Mouse (Mus musculus): Measurements from ENCODE around the gene Tmem107. TPM values are rescaled to one million over a fixed set of nuclear protein-coding genes. Genes with fewer than 3 reads are reported as not detected.

The Tmem107 gene
- polyA plus RNA-seq, 1 experiment from 2014 or later, result 101 TPM

- no peak overlapping the region; the same call in 1 of the 2 replicates for H3K4me3 ChIP-seq (ENCODE audit: low read length)
- no peaks in the 10 kb centered on the region for H3K9me3 ChIP-seq (ENCODE audit: control insufficient read depth, low read length)
- H3K9ac ChIP-seq (ENCODE audit: low read length), result no peak overlapping the region
- no peak overlapping the region for H3K27ac ChIP-seq (ENCODE audit: low read length)
- H3K36me3 ChIP-seq (ENCODE audit: control insufficient read depth, insufficient read depth, low read length), result peaks cover 50% of the 10 kb centered on the region
- no peak for ATAC-seq (ENCODE audit: low read depth)
- no peaks in the 10 kb centered on the region for H3K27me3 ChIP-seq (ENCODE audit: control insufficient read depth, insufficient read depth, low read depth, low read length)
- 86% methylated on average over 20 of the region's 20 CpGs for WGBS
- H3K4me2 ChIP-seq (ENCODE audit: low read depth, low read length), result peak overlapping the region; percentile 96; the same call in 1 of the 2 replicates
- H3K4me1 ChIP-seq (replicated peaks; ENCODE audit: control insufficient read depth, insufficient read depth, low read length), result peaks cover 31% of the 10 kb centered on the region
Observed at GRCm38 (mm10) chr11:69100639-69101360, 30.2 kb downstream of the Tmem107 start.

DNA sequence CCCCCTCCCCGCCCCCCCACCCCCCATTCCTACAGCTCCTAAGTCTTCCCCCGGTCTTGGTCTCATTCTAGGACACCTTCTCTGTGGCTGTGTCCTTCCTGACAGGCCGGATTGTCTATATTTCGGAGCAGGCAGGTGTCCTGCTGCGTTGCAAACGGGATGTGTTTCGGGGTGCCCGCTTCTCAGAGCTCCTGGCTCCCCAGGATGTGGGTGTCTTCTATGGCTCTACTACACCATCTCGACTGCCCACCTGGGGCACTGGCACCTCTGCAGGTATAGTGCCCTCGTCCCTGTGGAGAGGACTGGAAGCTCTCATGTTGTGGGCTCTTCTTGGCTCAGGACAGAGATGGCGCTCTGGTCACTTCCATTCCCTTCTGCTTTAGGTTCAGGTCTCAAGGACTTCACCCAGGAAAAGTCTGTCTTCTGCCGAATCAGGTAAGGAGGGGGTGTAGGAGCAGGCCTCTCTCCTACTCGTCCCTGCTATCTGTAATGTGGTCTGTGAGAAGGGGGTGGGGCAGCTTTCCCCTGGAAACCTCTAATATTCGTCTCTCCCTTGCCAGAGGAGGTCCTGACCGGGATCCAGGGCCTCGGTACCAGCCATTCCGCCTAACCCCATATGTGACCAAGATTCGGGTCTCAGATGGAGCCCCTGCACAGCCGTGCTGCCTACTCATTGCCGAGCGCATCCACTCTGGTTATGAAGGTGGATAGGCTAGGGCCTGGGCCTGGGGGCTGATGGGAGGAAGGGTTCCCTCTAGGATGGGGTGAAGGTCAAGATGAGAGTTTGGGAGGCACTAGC lies 31.2 kb downstream of the Tmem107 start:
- no peak for ATAC-seq (ENCODE audit: low read depth)
- Histone ChIP-seq H3K4me2 (ENCODE audit: low read depth, low read length) (no peak overlapping the region), H3K4me3 (ENCODE audit: low read length) (no peak overlapping the region), H3K9ac (ENCODE audit: low read length) (no peak overlapping the region), H3K36me3 (ENCODE audit: control insufficient read depth, insufficient read depth, low read length) (peaks cover 57% of the 10 kb centered on the region), H3K4me1 (replicated peaks; ENCODE audit: control insufficient read depth, insufficient read depth, low read length) (peaks cover 31% of the 10 kb centered on the region), H3K27ac (ENCODE audit: low read length) (no peak overlapping the region), H3K9me3 (ENCODE audit: control insufficient read depth, low read length) (no peaks in the 10 kb centered on the region), H3K27me3 (ENCODE audit: control insufficient read depth, insufficient read depth, low read depth, low read length) (no peaks in the 10 kb centered on the region)
- WGBS, result 87% methylated on average over 21 of the region's 21 CpGs

GRCm38 (mm10) chr11:69102403-69102725 lies 31.8 kb downstream of the Tmem107 start:
- H3K4me2 ChIP-seq (ENCODE audit: low read depth, low read length), result no peak overlapping the region
- peaks cover 61% of the 10 kb centered on the region for H3K36me3 ChIP-seq (ENCODE audit: control insufficient read depth, insufficient read depth, low read length)
- H3K4me3 ChIP-seq (ENCODE audit: low read length), result no peak overlapping the region
- ATAC-seq (ENCODE audit: low read depth), result no peak
- H3K27ac ChIP-seq (ENCODE audit: low read length), result no peak overlapping the region
- 90% methylated on average over 7 of the region's 7 CpGs for WGBS
- no peaks in the 10 kb centered on the region for H3K27me3 ChIP-seq (ENCODE audit: control insufficient read depth, insufficient read depth, low read depth, low read length)
- H3K4me1 ChIP-seq (replicated peaks; ENCODE audit: control insufficient read depth, insufficient read depth, low read length), result peaks cover 31% of the 10 kb centered on the region
- H3K9me3 ChIP-seq (ENCODE audit: control insufficient read depth, low read length), result no peaks in the 10 kb centered on the region
- no peak overlapping the region for H3K9ac ChIP-seq (ENCODE audit: low read length)

GRCm38 (mm10) chr11:69103121-69103520 lies 32.5 kb downstream of the Tmem107 start:
- H3K36me3 ChIP-seq (ENCODE audit: control insufficient read depth, insufficient read depth, low read length), result peaks cover 67% of the 10 kb centered on the region
- no peak overlapping the region for H3K27ac ChIP-seq (ENCODE audit: low read length)
- no peak overlapping the region for H3K9ac ChIP-seq (ENCODE audit: low read length)
- H3K4me1 ChIP-seq (replicated peaks; ENCODE audit: control insufficient read depth, insufficient read depth, low read length), result peaks cover 25% of the 10 kb centered on the region
- H3K9me3 ChIP-seq (ENCODE audit: control insufficient read depth, low read length), result no peaks in the 10 kb centered on the region
- H3K27me3 ChIP-seq (ENCODE audit: control insufficient read depth, insufficient read depth, low read depth, low read length), result no peaks in the 10 kb centered on the region
- no peak overlapping the region for H3K4me2 ChIP-seq (ENCODE audit: low read depth, low read length)
- WGBS, result 95% methylated on average over 14 of the region's 14 CpGs
- no peak for ATAC-seq (ENCODE audit: low read depth)
- no peak overlapping the region for H3K4me3 ChIP-seq (ENCODE audit: low read length)

DNA sequence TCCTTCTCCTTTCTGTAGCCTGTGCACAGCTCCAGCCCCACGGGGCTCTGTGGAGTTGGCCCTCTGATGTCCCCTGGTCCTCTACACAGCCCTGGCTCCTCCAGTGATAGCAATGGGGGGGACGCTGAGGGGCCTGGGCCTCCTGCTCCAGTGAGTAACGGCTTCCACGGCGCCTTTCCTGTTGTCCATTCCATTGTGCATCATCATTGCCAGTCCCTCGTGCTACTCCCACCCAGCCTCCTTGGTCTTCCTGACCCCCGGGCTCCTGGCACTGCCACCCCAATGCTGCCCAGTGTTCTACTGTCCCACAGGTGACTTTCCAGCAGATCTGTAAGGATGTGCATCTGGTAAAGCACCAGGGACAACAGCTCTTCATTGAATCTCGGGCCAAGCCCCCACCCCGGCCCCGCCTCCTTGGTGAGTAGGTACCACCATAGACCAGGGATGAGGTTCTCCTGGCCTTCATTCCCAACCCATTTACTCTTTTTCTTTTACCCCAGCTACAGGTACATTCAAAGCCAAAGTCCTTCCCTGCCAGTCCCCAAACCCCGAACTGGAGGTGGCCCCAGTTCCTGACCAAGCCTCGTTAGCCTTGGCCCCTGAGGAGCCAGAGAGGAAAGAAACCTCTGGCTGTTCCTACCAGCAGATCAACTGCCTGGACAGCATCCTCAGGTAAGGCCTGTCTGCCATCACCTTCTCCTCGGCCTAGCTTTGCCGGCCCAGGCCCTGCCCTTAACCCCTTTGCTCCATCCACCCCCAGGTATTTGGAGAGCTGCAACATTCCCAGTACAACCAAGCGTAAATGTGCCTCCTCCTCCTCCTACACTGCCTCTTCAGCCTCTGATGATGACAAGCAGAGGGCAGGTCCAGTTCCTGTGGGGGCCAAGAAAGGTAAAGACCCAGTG lies 33.2 kb downstream of the Tmem107 start:
- Histone ChIP-seq H3K27ac (ENCODE audit: low read length) (no peak overlapping the region), H3K9me3 (ENCODE audit: control insufficient read depth, low read length) (no peaks in the 10 kb centered on the region), H3K36me3 (ENCODE audit: control insufficient read depth, insufficient read depth, low read length) (peaks cover 73% of the 10 kb centered on the region), H3K9ac (ENCODE audit: low read length) (no peak overlapping the region), H3K4me3 (ENCODE audit: low read length) (no peak overlapping the region), H3K4me1 (replicated peaks; ENCODE audit: control insufficient read depth, insufficient read depth, low read length) (peaks cover 19% of the 10 kb centered on the region), H3K4me2 (ENCODE audit: low read depth, low read length) (no peak overlapping the region), H3K27me3 (ENCODE audit: control insufficient read depth, insufficient read depth, low read depth, low read length) (no peaks in the 10 kb centered on the region)
- 89% methylated on average over 15 of the region's 15 CpGs for WGBS
- no peak for ATAC-seq (ENCODE audit: low read depth)

- H3K4me3 ChIP-seq (ENCODE audit: low read length), result no peak overlapping the region
- peaks cover 17% of the 10 kb centered on the region for H3K4me1 ChIP-seq (replicated peaks; ENCODE audit: control insufficient read depth, insufficient read depth, low read length)
- no peak overlapping the region for H3K27ac ChIP-seq (ENCODE audit: low read length)
- H3K27me3 ChIP-seq (ENCODE audit: control insufficient read depth, insufficient read depth, low read depth, low read length), result no peaks in the 10 kb centered on the region
- H3K4me2 ChIP-seq (ENCODE audit: low read depth, low read length), result no peak overlapping the region
- no peaks in the 10 kb centered on the region for H3K9me3 ChIP-seq (ENCODE audit: control insufficient read depth, low read length)
- H3K36me3 ChIP-seq (ENCODE audit: control insufficient read depth, insufficient read depth, low read length), result peaks cover 79% of the 10 kb centered on the region
- H3K9ac ChIP-seq (ENCODE audit: low read length), result no peak overlapping the region
- no peak for ATAC-seq (ENCODE audit: low read depth)
- WGBS, result 86% methylated on average over 14 of the region's 14 CpGs
Observed at GRCm38 (mm10) chr11:69104487-69104886, 33.9 kb downstream of the Tmem107 start.

GRCm38 (mm10) chr11:69105227-69105626 lies 34.6 kb downstream of the Tmem107 start:
- H3K36me3 ChIP-seq (ENCODE audit: control insufficient read depth, insufficient read depth, low read length), result peaks cover 81% of the 10 kb centered on the region
- H3K4me1 ChIP-seq (replicated peaks; ENCODE audit: control insufficient read depth, insufficient read depth, low read length), result peaks cover 15% of the 10 kb centered on the region
- no peak for ATAC-seq (ENCODE audit: low read depth)
- H3K27me3 ChIP-seq (ENCODE audit: control insufficient read depth, insufficient read depth, low read depth, low read length), result no peaks in the 10 kb centered on the region
- no peaks in the 10 kb centered on the region for H3K9me3 ChIP-seq (ENCODE audit: control insufficient read depth, low read length)
- H3K9ac ChIP-seq (ENCODE audit: low read length), result no peak overlapping the region
- H3K27ac ChIP-seq (ENCODE audit: low read length), result no peak overlapping the region
- H3K4me3 ChIP-seq (ENCODE audit: low read length), result no peak overlapping the region
- 73% methylated on average over 6 of the region's 6 CpGs for WGBS
- no peak overlapping the region for H3K4me2 ChIP-seq (ENCODE audit: low read depth, low read length)

DNA sequence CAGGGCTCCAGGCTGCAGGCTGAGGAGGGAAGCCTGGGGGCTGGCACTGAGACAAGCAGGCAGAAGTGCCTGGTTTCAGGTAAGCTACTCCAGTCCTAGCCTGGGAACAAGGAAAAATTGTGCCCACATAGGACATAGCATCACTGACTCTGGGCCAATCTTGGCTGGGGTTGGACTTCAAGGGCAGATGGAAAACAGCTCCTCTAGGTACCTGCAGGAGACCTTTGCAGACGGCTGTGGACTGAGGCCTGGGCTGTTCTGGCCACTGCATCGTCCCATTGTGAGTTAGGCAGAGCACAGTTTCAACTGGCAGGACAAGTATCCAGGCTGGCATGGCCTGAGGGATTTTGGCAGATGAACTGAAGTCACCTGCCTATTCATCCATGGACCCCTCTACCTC lies 35.2 kb downstream of the Tmem107 start:
- ATAC-seq (ENCODE audit: low read depth), result no peak
- Histone ChIP-seq H3K9ac (ENCODE audit: low read length) (no peak overlapping the region), H3K27ac (ENCODE audit: low read length) (no peak overlapping the region), H3K4me1 (replicated peaks; ENCODE audit: control insufficient read depth, insufficient read depth, low read length) (peaks cover 9% of the 10 kb centered on the region), H3K4me3 (ENCODE audit: low read length) (no peak overlapping the region), H3K4me2 (ENCODE audit: low read depth, low read length) (no peak overlapping the region), H3K36me3 (ENCODE audit: control insufficient read depth, insufficient read depth, low read length) (peaks cover 79% of the 10 kb centered on the region), H3K27me3 (ENCODE audit: control insufficient read depth, insufficient read depth, low read depth, low read length) (no peaks in the 10 kb centered on the region), H3K9me3 (ENCODE audit: control insufficient read depth, low read length) (no peaks in the 10 kb centered on the region)
- WGBS, result 91% methylated on average over 2 of the region's 2 CpGs

DNA sequence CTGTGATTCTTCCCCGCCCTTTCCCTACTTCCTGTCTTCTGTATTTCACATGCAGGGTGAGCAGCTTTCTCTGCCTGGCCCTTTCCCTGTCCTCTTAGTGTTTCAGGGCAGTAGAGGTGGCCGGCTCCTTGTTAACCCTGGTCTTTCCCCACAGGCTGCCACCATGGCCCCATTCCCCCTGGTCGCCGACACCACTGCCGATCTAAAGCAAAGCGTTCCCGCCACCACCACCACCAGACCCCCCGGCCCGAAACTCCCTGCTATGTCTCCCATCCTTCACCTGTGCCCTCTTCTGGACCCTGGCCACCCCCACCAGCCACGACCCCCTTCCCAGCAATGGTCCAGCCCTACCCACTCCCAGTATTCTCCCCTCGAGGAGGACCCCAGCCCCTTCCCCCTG lies 35.7 kb downstream of the Tmem107 start:
- H3K4me1 ChIP-seq (replicated peaks; ENCODE audit: control insufficient read depth, insufficient read depth, low read length), result peaks cover 10% of the 10 kb centered on the region; the same call in 1 of the 2 replicates
- no peaks in the 10 kb centered on the region for H3K27me3 ChIP-seq (ENCODE audit: control insufficient read depth, insufficient read depth, low read depth, low read length)
- H3K9me3 ChIP-seq (ENCODE audit: control insufficient read depth, low read length), result no peaks in the 10 kb centered on the region
- H3K36me3 ChIP-seq (ENCODE audit: control insufficient read depth, insufficient read depth, low read length), result peaks cover 74% of the 10 kb centered on the region
- H3K9ac ChIP-seq (ENCODE audit: low read length), result no peak overlapping the region
- H3K4me3 ChIP-seq (ENCODE audit: low read length), result no peak overlapping the region
- no peak overlapping the region for H3K27ac ChIP-seq (ENCODE audit: low read length)
- ATAC-seq (ENCODE audit: low read depth), result no peak
- no peak overlapping the region for H3K4me2 ChIP-seq (ENCODE audit: low read depth, low read length)
- 90% methylated on average over 11 of the region's 11 CpGs for WGBS
